Mouse (Mus musculus) lung, adult 2 months (tissue): ENCODE data around the gene Map3k19.

Experiments
- CTCF ChIP-seq: fragments of 200-500 bp; IDR thresholded peaks from 2 replicates; pipeline ENCODE4 v1.5.1; 2011; ENCODE audit warnings: mild to moderate bottlenecking, low read length, control low read depth; ENCODE audit not compliant: insufficient read depth
- POLR2A ChIP-seq: fragments of 200-500 bp; IDR thresholded peaks from 2 replicates; pipeline ENCODE4 v1.6.1; 2011; ENCODE audit warnings: low read depth, mild to moderate bottlenecking, control low read depth, low read length, borderline replicate concordance; ENCODE audit errors: extremely low read depth

- no peak for TF ChIP-seq CTCF
- TF ChIP-seq POLR2A: no peak
Measured at GRCm38 (mm10) chr1:127812929-127813328, 41.9 kb downstream of the Map3k19 start.
